Mouse (Mus musculus): Measurements from ENCODE around the gene Mettl21c. TPM values are rescaled to one million over a fixed set of nuclear protein-coding genes. Genes with fewer than 3 reads are reported as not detected.

Mettl21c gene
- not detected for total RNA-seq (2023)

DNA sequence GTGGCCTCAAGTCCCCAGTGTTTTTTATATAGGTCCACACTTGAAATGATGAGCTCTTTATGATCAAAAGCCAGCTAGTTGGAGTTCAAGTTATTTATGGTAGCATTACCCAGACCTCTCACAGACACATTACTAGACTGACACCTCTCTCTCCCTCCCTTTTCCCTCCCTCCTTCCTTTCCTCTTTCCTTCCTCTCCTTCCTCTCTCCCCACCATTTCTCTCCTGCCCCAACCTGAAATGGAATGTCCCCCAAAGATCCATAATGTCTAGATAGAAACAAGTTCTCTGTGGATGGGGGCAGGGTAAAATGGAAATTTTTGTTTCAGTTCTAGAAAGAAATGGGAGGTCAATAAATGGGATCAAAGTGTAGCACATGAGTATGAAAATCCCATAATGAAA, at the start of gene Mettl21c:
TSS of gene Mettl21c (minus strand) at position 101 of the 400 bp plus-strand sequence.

DNA sequence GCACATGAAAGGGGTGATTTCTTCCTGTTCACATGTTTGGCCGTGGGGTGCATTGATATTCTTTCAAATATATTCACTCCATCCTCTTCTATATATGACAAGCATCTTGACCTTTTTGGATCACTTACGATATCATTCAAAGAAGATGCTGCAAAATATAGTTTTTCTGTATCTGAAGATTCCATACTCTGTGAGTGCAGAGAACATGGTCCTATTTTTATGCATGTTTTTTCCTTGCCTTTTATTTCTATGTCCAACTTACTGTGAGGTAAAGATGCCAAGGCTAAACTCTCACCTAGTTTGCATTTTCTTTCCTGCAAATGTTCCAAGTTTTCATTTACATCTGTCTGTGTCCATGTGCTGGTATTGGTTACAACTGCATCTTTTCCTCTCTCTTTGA, 42.0 kb upstream of the Mettl21c start, which contains the start of gene Gm8251:
TSS of gene Gm8251 (minus strand) at position 101 of the 400 bp plus-strand sequence.

Other genes with a start within 250 kb of the Mettl21c start
- gene Uxs1, start 192.2 kb downstream of the Mettl21c start, total RNA-seq (2023): 10 to 100 TPM; 18.7 to 19.6 TPM
- gene Tpp2, start 86.4 kb downstream of the Mettl21c start, total RNA-seq (2023): 10 to 100 TPM; 40.3 to 41.0 TPM
- gene Gm8251, start 41.9 kb upstream of the Mettl21c start, total RNA-seq (2023): under 1 TPM in 1 of 2 experiments, not detected in 1; 0.13 TPM
- 10 to 100 TPM; 11.1 to 14.9 TPM for gene Tex30, start 82.4 kb upstream of the Mettl21c start, total RNA-seq (2023)
- 1 to 10 TPM; 6.2 TPM for gene Kdelc1, start 98.8 kb upstream of the Mettl21c start, total RNA-seq (2023)
- 1 to 10 TPM; 7.5 to 7.6 TPM for gene Bivm, start 98.9 kb upstream of the Mettl21c start, total RNA-seq (2023)
- 1 to 10 TPM; 6.8 to 7.7 TPM for gene Ercc5, start 127.7 kb upstream of the Mettl21c start, total RNA-seq (2023)
- gene Mettl21e, start 198.9 kb upstream of the Mettl21c start, total RNA-seq (2023): not detected